Mouse (Mus musculus) monocyte, adult 5-6 weeks (primary cell): ENCODE measurements around the gene Actrt3. TPM values are rescaled to one million over a fixed set of nuclear protein-coding genes. Genes with fewer than 3 reads are reported as not detected.

Experiments used
- ATAC-seq: fragments of 153-309, 156-312 bp; replicated peaks from 2 replicates; pipeline ENCODE4 v1.8.0; 2017; ENCODE audit warnings: mild to moderate bottlenecking; ENCODE audit not compliant: low TSS enrichment, insufficient number of reproducible peaks, severe bottlenecking, poor library complexity, low FRiP score
- total RNA-seq: library from RNA; stranded (forward); fragments of 200-1000, 200-491, 200-594 nt; gene quantifications from 3 replicates; pipeline ENCODE4 v1.2.3, GENCODE M21; 2017

Actrt3 gene
- 1.1 TPM in 1 of 3 replicates, not detected in the others for total RNA-seq

DNA sequence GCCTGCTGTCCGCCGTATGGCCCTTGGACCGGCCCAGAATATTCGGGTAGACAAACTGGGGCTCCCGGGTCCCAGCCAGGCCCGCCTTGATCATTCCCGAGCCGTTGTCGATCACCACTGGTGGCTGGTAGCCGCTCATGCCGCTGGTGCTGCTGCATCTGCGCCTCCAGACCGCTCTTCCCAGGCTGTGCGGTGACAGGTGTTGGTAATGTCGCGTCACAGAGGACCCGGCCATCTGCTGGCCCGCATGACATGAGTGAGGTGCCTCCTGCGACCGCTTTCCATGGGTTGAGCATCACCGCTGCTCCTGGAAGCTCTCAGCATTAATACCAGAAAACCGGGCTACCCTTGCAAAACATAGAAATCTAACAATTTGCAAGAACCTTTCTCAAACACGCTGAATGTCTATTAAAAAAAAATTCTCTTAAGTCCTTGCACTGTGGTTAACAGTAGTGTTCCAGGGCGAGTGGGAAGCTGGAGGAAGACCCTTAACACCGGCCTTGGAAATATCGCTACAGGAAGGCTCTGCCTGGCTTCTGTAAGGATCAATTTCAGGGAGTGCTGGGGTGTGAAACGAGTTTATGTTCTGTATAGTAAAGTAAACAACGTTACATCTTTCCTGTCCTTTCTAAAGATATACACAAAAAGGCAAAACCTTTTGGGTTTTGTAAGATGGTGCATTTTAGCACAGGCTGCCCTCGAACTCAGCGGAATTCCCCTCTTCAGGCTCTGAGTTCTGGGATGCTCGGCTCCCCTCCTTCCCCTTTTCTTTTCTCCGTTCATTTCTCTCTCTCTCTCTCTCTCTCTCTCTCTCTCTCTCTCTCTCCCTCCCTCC lies at the start of gene Actrt3:
Gene Actrt3 (minus strand): TSS at position 229 of the 835 bp plus-strand sequence.
- no peak for ATAC-seq

DNA sequence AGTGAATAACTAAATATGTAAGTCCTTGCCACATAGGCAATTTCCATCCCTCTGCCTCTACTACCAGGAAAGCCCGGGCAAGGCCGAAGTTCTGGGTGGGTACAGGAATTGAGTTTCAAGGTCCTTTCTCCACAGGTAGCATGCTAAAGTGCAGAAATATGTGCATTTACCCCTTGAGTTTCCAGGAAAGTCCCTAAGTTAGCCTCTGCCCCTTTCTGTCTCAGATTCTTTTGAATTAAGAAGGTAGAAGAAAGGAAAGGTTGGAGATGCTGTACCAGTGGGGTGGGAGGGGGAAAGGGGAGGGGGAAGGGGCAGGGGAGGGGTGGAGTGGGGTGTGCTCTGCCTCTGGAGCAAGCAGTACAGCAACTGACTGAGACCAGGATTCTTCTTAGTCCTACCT lies 48.7 kb upstream of the Actrt3 start:
- ATAC-seq = no peak

DNA sequence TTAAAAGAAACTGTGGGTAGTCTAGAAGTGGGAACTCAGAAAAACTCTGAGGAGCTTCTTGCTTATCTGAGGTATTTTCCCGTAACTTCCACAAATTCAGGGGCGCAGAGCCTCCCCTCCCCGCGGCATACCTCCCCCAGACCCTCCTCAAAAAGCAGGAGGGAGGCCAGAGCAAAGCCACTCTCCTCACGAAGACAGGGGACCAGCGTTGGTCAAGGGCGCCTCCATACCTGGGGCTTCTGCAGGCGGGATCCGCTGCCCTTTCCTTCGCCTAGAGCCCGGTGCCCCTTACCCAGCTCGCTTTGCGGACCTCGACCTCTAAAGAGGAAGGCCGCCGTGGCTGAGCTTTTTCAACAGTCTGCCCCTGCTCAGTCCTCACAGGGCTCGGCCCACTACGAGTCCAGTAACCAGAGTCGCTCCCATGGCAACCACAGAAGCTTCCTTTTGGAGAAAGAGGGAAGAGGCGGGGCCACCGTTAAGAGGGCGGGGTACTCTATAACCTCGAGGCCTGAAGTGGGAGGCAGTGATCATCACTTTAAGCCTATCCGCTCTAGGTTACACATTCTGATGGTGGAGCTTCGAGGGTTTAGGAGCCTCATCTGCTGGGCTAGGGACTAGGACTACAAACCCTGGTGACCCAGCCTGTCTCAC lies 47.8 kb upstream of the Actrt3 start, which contains the start of gene Lrrc34:
Gene Lrrc34 (minus strand): TSS at position 430 of the 651 bp plus-strand sequence.
- ATAC-seq = peak; percentile 80

DNA sequence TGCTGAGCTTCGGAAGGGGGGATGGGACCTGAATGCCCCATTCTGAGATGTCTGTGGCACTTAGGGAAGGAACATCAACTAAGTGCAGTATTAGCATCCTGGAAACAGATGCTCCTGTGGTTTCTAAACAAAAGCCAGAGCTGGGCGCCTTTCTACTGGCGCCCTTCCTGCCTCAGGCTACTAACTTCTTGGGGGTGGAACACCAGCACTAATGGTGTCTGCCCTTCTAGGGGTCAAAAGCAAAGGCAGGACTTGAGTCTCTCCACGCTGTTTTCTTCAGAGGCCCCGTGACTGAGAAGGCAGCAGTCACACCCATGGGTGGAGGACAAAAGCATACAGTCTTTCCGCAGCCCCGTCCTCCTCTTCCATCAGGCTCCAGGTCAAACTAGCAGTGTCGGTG lies 47.0 kb upstream of the Actrt3 start:
- no peak for ATAC-seq

DNA sequence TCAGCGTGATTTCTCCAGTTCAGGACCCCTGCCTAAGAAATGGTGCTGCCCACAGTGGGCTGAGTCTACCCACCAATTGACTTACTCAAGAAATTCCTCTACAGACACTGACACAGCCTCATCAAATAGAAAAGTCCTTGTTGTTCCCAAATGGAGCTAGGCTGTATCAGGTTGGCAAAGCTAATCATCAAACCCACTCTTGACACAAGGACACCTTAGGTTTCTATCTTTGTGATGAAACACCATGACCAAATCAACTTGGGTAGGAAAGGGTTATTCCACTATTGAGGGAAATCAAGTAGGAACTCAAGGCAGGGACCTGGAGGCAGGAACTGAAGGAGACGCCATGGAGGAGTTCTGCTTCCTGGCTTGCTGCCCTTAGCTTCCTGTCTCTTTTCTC lies 44.5 kb upstream of the Actrt3 start, which contains the start of gene Lrriq4:
Gene Lrriq4 (plus strand): TSS at position 301 of the 400 bp plus-strand sequence.
- no peak for ATAC-seq

DNA sequence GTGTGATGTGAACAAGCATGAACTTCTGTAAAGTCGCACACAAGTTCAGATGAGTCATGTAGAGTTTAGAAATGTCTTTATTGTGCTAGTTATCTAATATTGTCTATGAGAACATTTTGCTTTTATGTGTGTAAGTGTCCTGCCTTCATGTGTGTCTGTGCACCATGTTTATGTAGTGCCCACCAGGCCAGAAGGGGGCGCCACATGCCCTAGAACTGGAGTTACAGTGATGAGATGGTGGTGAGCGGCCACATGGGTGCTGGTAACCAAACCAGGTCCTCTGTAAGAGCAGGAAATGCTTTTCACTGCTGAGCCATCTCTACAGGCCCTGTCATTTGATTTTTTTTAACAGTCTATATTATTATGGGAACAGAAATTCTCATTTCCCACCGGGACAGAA lies 35.9 kb upstream of the Actrt3 start:
- ATAC-seq = no peak

DNA sequence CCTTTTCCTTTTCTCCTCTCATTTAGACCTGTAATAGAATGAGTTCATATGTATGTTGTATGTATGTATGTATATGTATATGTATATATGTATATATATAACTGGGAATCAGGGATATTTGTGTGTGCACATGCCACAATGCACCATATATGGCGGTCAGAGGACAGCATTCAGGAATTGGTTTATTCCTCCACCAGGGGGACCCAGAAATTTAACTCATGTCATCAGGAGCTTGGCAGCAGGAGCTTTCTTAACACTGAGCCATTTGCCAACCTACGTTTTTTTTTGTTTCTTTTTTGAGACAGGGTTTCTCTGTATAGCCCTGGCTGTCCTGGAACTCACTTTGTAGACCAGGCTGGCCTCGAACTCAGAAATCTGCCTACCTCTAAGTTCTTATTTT lies 33.9 kb upstream of the Actrt3 start:
- ATAC-seq = no peak

DNA sequence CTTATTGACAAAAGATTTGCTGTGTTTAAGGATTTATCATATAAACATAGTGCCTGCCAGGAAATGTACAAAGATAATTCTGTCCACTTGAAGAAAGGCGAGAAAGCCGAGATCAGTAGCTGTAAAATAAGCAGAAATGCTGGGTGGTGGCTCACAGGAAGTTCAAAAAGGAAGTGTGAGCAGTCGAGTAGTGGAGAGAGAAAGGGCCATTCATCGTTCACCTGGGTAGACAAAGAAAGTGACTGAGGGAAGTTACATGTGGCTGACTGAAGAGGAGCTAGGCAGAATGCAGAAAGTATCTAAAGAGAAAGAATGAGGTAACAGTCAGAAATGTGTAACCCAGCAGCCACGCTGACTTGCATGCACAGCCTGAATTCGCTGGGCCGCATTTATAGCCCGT lies 20.4 kb upstream of the Actrt3 start:
- no peak for ATAC-seq

DNA sequence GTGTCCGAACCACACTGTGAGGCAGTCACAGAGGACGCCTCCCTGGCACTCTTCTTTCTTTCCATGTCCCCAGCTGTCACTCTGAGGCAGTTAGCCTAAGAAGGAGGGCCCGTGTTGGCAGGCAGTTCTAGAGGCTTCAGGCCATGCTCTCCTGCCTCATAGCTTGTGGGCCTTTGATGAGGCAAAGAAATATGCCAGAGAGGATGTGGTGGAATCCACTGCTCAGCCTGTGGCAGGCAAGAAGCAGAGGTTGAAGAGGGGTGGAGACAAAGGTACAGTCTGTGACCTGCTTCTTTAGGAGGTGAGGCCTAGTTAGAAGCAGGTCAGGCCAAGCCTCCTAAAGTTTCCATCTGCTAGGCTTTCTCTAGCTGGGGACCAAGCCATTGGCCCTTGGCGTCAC lies 11.2 kb upstream of the Actrt3 start:
- no peak for ATAC-seq

DNA sequence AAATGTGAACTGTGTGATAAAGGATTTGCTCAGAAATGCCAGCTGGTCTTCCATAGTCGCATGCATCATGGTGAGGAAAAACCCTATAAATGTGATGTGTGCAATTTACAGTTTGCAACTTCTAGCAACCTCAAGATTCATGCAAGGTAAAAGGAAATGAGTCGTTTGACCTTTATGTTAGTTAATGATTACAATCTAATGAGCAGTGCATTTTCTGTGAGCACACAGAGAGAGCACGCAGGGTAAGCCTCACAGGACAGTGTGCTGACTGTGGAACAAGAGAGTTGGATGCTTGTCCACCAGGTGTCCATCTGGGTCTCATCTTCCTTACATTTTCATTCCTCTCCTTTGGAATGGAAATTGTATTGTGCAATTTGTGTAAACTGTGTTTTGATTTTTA lies 9.3 kb upstream of the Actrt3 start:
- no peak for ATAC-seq

DNA sequence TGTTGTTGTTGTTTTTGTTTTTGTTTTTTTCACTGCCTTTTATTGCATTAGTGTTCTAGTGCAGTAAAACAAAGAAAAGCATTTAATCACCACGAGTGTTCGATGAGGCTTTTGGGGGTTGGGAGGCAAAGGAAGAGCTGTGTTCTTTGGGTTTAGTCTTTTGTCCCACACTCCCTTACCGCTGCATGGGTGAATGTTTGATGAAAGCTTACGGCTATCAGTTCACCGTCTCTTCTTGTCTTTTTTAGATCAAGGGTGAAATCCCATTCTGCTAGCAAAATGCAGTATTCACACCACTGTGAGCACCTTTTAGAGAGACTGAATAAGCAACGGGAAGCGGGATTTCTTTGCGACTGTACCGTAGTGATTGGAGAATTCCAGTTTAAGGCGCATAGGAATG lies 3.5 kb upstream of the Actrt3 start:
- no peak for ATAC-seq

DNA sequence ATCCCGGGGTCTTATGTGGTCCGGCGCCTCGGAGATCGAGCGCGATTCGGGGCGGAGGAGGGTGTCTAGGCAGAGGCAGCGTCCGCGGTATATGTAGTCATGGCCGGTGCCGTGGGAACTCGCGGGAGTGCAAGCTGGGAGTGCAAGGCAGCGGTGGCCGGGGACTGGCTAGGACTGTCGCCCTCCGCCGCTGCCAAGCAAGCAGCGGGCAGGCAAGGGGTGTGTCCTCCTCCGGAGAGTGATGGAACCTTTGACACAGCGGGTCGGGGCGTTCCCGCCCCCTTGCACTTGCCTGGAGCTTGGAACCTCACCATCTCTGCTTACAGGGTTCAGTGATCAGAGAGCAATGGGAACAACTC lies 3.0 kb upstream of the Actrt3 start:
- peak; percentile 56 for ATAC-seq

DNA sequence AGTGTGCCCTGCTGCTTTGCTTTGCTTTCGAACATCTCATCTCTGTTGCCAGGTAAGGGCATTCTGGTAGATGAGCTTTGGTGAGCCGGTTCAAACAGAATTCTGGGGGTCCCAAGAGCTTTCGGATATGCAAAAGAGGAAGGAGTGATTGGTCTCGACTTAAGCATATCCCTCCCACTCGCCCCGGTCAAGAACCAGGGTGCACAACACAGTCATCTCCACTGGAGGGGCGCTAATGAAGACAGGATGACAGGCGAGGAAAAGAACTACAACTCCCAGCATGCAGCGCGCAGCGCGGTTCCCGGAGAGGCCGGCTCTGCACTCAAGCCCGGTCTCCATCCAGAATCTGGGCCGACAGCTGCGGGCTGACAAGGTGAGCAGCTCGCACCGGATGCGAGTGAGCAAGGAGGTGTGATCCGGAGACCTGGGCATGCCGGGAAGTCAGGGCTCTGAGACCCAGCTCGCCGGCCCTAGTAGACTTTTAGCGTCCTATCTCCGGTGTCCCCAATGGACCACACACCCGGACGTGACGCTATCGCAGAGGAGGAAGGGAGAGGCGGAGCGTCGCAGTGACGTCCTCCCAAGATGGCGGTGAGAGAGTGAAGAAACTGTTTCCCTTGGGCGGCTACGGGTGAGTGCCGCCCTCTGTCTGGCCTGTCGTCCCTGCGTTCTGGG lies 2.5 kb upstream of the Actrt3 start, which contains the start of gene Mynn:
Gene Mynn (plus strand): TSS at position 1 of the 675 bp plus-strand sequence.
- ATAC-seq = peak; percentile 88

DNA sequence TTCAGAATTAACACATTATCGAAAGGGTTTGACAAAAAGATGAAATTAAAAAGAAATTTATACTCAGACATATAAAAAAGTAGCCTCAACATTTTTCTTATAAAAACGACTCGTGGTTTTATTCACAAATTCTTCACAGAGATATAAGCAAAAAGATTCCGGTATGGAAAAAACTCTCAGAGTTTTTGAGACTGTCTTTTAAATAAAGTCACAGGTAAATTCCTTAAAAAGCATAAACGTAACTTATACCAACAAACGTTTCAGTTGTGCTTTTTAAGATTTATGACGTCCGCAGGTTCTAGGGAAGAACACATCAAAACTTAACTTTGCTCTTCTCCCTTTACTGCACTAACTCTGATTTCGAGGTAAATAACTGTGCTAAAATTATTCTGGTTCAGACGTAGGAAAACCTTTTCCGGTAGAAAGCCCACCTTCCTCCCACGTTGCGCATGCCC lies 1.9 kb upstream of the Actrt3 start:
- no peak for ATAC-seq

DNA sequence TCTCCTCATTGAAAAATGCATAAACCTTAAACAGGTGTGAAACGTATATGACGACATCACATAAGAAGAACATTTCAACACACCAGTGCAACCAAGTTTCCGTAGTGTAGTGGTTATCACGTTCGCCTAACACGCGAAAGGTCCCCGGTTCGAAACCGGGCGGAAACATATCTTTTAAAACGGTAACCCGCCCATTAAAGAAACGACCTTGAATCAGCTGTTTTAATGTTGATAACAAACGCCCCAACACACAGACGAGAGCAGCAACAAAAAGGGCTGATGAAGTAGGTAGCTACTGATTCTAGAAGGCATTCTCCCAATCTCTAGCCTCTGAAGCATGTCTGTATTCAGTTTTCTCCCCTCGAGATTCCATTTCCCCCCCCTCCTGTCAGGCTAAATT lies 1.4 kb upstream of the Actrt3 start:
- peak; percentile 15; the same call in 1 of the 2 replicates for ATAC-seq

DNA sequence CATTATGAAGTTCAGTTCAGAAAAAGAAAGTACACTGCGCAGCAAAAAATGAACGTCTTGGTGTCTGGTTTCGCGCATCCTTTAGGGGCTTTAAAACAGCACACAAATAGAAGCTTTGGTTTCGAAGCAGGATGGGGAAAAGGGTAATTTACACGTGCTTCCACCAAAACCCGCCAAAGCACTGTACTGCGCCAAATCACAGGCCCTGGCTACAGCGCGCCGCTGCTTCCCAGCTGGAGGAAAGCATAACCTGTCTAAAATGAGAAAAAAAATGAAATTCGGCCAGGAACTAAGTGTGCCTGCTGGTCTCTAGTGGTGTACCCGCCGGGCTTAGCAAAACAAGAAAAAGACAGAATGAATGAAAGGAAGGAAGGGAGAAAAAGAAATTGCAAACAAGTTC lies 978 bp upstream of the Actrt3 start:
- no peak for ATAC-seq

DNA sequence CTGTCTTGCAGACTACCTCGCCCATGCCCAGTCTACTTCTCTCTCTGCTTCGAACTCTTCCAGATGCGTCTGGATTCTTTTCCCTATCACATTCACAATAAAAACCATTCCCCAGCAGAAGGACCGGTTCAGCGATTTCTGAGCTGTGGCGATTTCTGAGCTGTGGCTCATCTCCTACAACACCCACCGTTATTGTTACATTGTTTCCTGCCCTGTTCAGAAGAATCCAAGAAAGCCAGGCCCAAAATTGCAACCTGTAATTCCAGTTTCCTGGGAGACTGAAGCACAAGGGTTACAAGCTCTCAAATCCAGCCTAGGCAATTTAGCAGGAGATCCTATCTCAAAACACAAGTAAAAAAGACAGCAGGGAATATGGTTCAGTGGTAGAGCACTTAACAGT lies 2.5 kb downstream of the Actrt3 start:
- no peak for ATAC-seq

DNA sequence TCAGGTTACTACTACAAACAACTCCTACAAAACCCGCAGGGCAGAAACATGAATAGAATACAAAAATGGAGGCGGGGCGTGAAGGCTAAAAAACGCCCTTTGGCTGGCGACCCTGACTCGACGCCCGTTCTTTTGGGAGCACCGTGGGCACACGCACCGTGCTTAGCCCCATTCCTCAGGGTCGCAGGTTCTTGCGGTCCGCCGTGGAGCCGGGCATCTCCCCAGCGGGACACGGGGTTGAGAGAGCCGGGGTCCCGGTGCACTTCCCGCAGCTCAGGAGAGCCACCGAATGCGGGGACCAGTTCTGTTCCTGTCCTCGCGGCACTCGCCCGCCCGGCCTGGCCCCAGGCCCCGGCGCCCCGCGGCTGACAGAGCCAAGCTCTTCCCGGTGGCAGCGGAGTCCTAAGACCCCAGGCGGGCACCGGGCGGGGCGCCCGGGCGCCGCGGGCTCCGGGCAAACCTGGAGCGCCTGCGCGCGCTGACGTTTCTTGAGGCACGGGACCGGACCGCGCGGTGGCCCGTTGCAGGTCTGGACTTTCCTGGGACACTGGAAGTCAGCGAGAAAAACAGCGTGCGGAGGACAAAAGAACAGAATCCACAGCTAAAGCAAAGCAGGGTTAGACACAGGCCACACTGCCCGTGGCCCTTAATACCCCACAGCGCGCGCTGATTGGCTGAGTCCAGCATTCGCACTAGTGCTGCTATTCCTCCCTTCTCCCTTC lies 4.5 kb downstream of the Actrt3 start:
- no peak for ATAC-seq
